Mouse (Mus musculus): ENCODE data around the gene Cryz.
"Not testable (repeated sequence)": the region's sequence is repeated elsewhere in the genome, so short reads cannot be mapped to it uniquely, and the experiment has no call there.

The Cryz gene

GRCm38 (mm10) chr3:154607896-154608295 lies 11.4 kb downstream of the Cryz start:
- no peak for DNase-seq (ENCODE audit: low read depth, low spot score)

- no peak for DNase-seq (ENCODE audit: low read depth, low spot score)
Observed at GRCm38 (mm10) chr3:154611888-154612287, 15.4 kb downstream of the Cryz start.

- DNase-seq (ENCODE audit: low read depth, low spot score): no peak
Observed at GRCm38 (mm10) chr3:154614771-154615170, 18.3 kb downstream of the Cryz start.

GRCm38 (mm10) chr3:154615304-154615703 lies 18.8 kb downstream of the Cryz start:
- no peak for DNase-seq (ENCODE audit: low read depth, low spot score)

- DNase-seq (ENCODE audit: low read depth, low spot score): no peak
Observed at GRCm38 (mm10) chr3:154616106-154616505, 19.6 kb downstream of the Cryz start.

- DNase-seq (ENCODE audit: low read depth, low spot score): no peak
Observed at GRCm38 (mm10) chr3:154628284-154628683, 31.8 kb downstream of the Cryz start.

GRCm38 (mm10) chr3:154631281-154631680 lies 34.8 kb downstream of the Cryz start:
- not testable (repeated sequence) for DNase-seq (ENCODE audit: low read depth, low spot score)

GRCm38 (mm10) chr3:154633091-154633490 lies 36.6 kb downstream of the Cryz start:
- no peak for DNase-seq (ENCODE audit: low read depth, low spot score)

- DNase-seq (ENCODE audit: low read depth, low spot score): peak; percentile 41
Observed at GRCm38 (mm10) chr3:154646638-154647442, 50.3 kb downstream of the Cryz start.

- no peak for DNase-seq (ENCODE audit: low read depth, low spot score)
Observed at GRCm38 (mm10) chr3:154647443-154647780, 50.9 kb downstream of the Cryz start.

GRCm38 (mm10) chr3:154649411-154650285 lies 53.1 kb downstream of the Cryz start:
- DNase-seq (ENCODE audit: low read depth, low spot score): no peak

GRCm38 (mm10) chr3:154651192-154651821 lies 54.8 kb downstream of the Cryz start:
- no peak for DNase-seq (ENCODE audit: low read depth, low spot score)

GRCm38 (mm10) chr3:154652581-154653420 lies 56.3 kb downstream of the Cryz start:
- DNase-seq (ENCODE audit: low read depth, low spot score): peak; percentile 41

- DNase-seq (ENCODE audit: low read depth, low spot score): no peak
Observed at GRCm38 (mm10) chr3:154653454-154653853, 56.9 kb downstream of the Cryz start.

- DNase-seq (ENCODE audit: low read depth, low spot score): no peak
Observed at GRCm38 (mm10) chr3:154654284-154654683, 57.8 kb downstream of the Cryz start.

GRCm38 (mm10) chr3:154654901-154655300 lies 58.4 kb downstream of the Cryz start:
- DNase-seq (ENCODE audit: low read depth, low spot score): no peak

GRCm38 (mm10) chr3:154655711-154656110 lies 59.2 kb downstream of the Cryz start:
- DNase-seq (ENCODE audit: low read depth, low spot score): no peak

- no peak for DNase-seq (ENCODE audit: low read depth, low spot score)
Observed at GRCm38 (mm10) chr3:154663545-154663944, 67.0 kb downstream of the Cryz start, which contains the start of gene Erich3. Erich3 (plus strand) TSS chr3:154663859.

GRCm38 (mm10) chr3:154663976-154664581 lies 67.6 kb downstream of the Cryz start:
- peak; percentile 35 for DNase-seq (ENCODE audit: low read depth, low spot score)

- DNase-seq (ENCODE audit: low read depth, low spot score): no peak
Observed at GRCm38 (mm10) chr3:154664636-154665035, 68.1 kb downstream of the Cryz start.

GRCm38 (mm10) chr3:154668485-154668884 lies 72.0 kb downstream of the Cryz start:
- no peak for DNase-seq (ENCODE audit: low read depth, low spot score)
